Comparison of ENCODE assay signal across 10 mouse cellular contexts in the genomic region with DNA sequence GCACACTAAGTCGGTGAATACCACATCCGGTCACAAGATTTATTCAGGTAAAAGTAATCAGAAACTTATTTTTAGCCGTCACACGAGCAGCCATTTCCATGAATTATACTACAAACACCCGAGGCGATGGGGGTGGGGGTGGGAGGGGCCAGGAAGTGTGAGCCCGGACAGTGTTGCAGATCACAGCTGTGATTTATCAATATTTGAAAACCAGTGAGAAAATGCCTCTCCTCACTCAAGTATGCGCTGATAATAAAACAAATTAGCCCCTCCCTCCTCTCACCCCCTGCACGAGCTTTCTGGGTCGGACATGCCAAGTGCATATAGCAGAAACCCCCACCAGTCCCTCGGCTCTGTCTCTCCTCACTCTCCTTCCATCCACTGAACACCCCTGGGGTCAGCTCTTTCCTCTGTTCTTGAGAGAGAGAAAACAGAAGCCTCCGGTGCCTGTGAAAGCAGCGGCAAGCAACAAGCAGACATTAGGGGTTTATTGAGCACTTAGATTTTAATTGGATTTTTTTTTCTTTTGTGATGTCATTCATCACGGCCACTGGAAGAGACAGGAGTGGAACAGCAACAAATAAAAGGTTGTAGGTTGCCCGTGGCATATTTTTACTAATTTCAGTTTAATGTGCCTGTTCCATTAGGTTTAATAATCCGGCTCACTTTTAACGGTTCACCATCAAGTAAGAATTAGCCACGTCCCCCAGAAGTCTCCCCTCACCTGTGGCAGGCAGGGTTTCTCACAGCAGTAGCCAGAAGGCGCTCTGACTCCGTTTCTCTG.
DNase-seq lines count a peak whose midpoint lies in the region; ATAC-seq and TF ChIP-seq lines count a peak whose summit lies in the region.
"Had no signal": no experiment of that assay in that cellular context is flagged by ENCODE, and none has a peak within 500 bp of the region (broad histone marks: within the 10 kb centered on the region; RNA-seq: fewer than 3 reads in every experiment).

No protein-coding gene starts in this region.

- WGBS in heart, postnatal 0 days: 30% methylated on average over 20 of the region's 20 CpGs
- 54% methylated on average over 20 of the region's 20 CpGs for WGBS in hindbrain, embryonic 12.5 days
- WGBS in midbrain, embryonic 13.5 days: 54% methylated on average over 20 of the region's 20 CpGs

- no peaks in the 10 kb centered on the region for H3K27me3 ChIP-seq in heart, postnatal 0 days (ENCODE audit: control insufficient read depth, insufficient read depth, low read length)
- H3K27me3 ChIP-seq in hindbrain, embryonic 12.5 days: no peaks in the 10 kb centered on the region
- H3K27me3 ChIP-seq in midbrain, embryonic 13.5 days: no peaks in the 10 kb centered on the region

- no peak for TF ChIP-seq EP300 in heart, postnatal 0 days (IDR thresholded peaks at IDR 0.05; ENCODE audit: low read depth)

- H3K4me2 ChIP-seq in heart, postnatal 0 days (ENCODE audit: low read depth, low read length): peak overlapping the region; percentile 67
- H3K4me2 ChIP-seq in hindbrain, embryonic 12.5 days (replicated peaks): peak overlapping the region; percentile 34
- H3K4me2 ChIP-seq in midbrain, embryonic 13.5 days (replicated peaks): peak overlapping the region; percentile 40

- no peaks in the 10 kb centered on the region for H3K4me1 ChIP-seq in heart, postnatal 0 days (ENCODE audit: control insufficient read depth, insufficient read depth)
- peaks cover 8% of the 10 kb centered on the region; the same call in 1 of the 2 replicates for H3K4me1 ChIP-seq in hindbrain, embryonic 12.5 days
- peaks cover 15% of the 10 kb centered on the region for H3K4me1 ChIP-seq in midbrain, embryonic 13.5 days (replicated peaks)

- H3K4me3 ChIP-seq in heart, postnatal 0 days (ENCODE audit: low read depth, low read length): peak overlapping the region; percentile 39
- H3K4me3 ChIP-seq in hindbrain, embryonic 12.5 days: peak overlapping the region; percentile 11; the same call in 1 of the 2 replicates
- 0 out of 2 replicates have a peak overlapping the region, but pooled peaks have one; percentile 12 for H3K4me3 ChIP-seq in midbrain, embryonic 13.5 days (replicated peaks)

- H3K9me3 ChIP-seq in heart, postnatal 0 days (replicated peaks; ENCODE audit: control insufficient read depth, low read length): no peaks in the 10 kb centered on the region
- H3K9me3 ChIP-seq in hindbrain, embryonic 12.5 days (replicated peaks): no peaks in the 10 kb centered on the region
- H3K9me3 ChIP-seq in midbrain, embryonic 13.5 days: no peaks in the 10 kb centered on the region

- no peak for DNase-seq in heart, postnatal 0 days (ENCODE audit: low spot score)
- DNase-seq in heart, adult 11 months: no peak
- DNase-seq in embryo, embryonic 10.5 days (ENCODE audit: low spot score): peak; percentile 27
- DNase-seq in cerebellum, adult 9-11 months: no peak
- no peak for DNase-seq in adrenal gland, postnatal 14 days
- no peak for DNase-seq in yolk sac, embryonic 10.5 days (ENCODE audit: low spot score)
- DNase-seq: heart, postnatal 10 days; thymus, postnatal 4 days had no signal

- no peak for TF ChIP-seq CTCF in heart, postnatal 0 days (IDR thresholded peaks at IDR 0.05; ENCODE audit: low read depth)

- H3K27ac ChIP-seq in heart, postnatal 0 days (ENCODE audit: low read depth): no peak overlapping the region
- H3K27ac ChIP-seq in hindbrain, embryonic 12.5 days: no peak overlapping the region
- no peak overlapping the region for H3K27ac ChIP-seq in midbrain, embryonic 13.5 days

- H3K9ac ChIP-seq in heart, postnatal 0 days (replicated peaks; ENCODE audit: low read depth, low read length): peak overlapping the region; percentile 38
- 0 out of 2 replicates have a peak overlapping the region, but pooled peaks have one; percentile 8 for H3K9ac ChIP-seq in hindbrain, embryonic 12.5 days
- no peak overlapping the region for H3K9ac ChIP-seq in midbrain, embryonic 13.5 days (replicated peaks)

- no peaks in the 10 kb centered on the region for H3K36me3 ChIP-seq in heart, postnatal 0 days (replicated peaks; ENCODE audit: control insufficient read depth, insufficient read depth, low read length)
- no peaks in the 10 kb centered on the region for H3K36me3 ChIP-seq in hindbrain, embryonic 12.5 days
- no peaks in the 10 kb centered on the region for H3K36me3 ChIP-seq in midbrain, embryonic 13.5 days

- ATAC-seq in heart, postnatal 0 days (ENCODE audit: insufficient read depth, low read depth): no peak
- peak; percentile 31; the same call in 1 of the 2 replicates for ATAC-seq in hindbrain, embryonic 12.5 days (ENCODE audit: low FRiP score)
- peak; percentile 80 for ATAC-seq in midbrain, embryonic 13.5 days
